Mouse (Mus musculus): ENCODE data around the gene Klhl10. TPM values are rescaled to one million over a fixed set of nuclear protein-coding genes. Genes with fewer than 3 reads are reported as not detected.
A peak's percentile ranks its signal among the peaks of the same experiment; 100 is the strongest.

Klhl10 gene
- total and polyA plus RNA-seq, 3 experiments = 0.65 to 0.81 TPM; not detected in 1

GRCm38 (mm10) chr11:100500651-100501050, 58.9 kb downstream of the Klhl10 start:
- Histone ChIP-seq H3K4me1 (ENCODE audit: control insufficient read depth in 1 of 2, insufficient read depth in 2 of 2, low read length in 2 of 2) (no peaks in the 10 kb centered on the region), H3K27me3 (ENCODE audit: control insufficient read depth in 1 of 2, insufficient read depth in 2 of 2, low read length in 2 of 2) (no peaks in the 10 kb centered on the region), H3K27ac (ENCODE audit: control insufficient read depth, low read depth, low read length) (no peak overlapping the region), H3K79me2 (ENCODE audit: control insufficient read depth, insufficient read depth, low read length, poor library complexity) (no peaks in the 10 kb centered on the region), H3K9me3 (replicated peaks; ENCODE audit: insufficient read depth, low read length) (no peaks in the 10 kb centered on the region), H3K9ac (ENCODE audit: control insufficient read depth, low read depth, low read length, poor library complexity, severe bottlenecking) (no peak overlapping the region), H3K36me3 (ENCODE audit: control insufficient read depth in 1 of 2, insufficient read depth in 2 of 2, low read length in 2 of 2) (peaks cover 0 to 35% of the 10 kb centered on the region in 2 experiments; a peak in 2 of 4 replicates), H3K4me3 (ENCODE audit: control insufficient read depth in 1 of 2, insufficient read depth in 1 of 2, low read depth in 2 of 2, low read length in 2 of 2) (no peak overlapping the region)
- TF ChIP-seq MAX (IDR thresholded peaks at IDR 0.05; ENCODE audit: low read length) = no peak
- TF ChIP-seq ZKSCAN1 (IDR thresholded peaks at IDR 0.05; ENCODE audit: low read depth, low read length) = no peak
- no peak for TF ChIP-seq MYB (IDR thresholded peaks at IDR 0.05; ENCODE audit: low read depth, low read length)
- no peak for TF ChIP-seq UBTF (IDR thresholded peaks at IDR 0.05; ENCODE audit: borderline replicate concordance, insufficient read depth, low read depth, low read length)
- TF ChIP-seq ZMIZ1 (IDR thresholded peaks at IDR 0.05; ENCODE audit: low read depth, low read length) = no peak
- TF ChIP-seq HCFC1 (IDR thresholded peaks at IDR 0.05; ENCODE audit: low read depth, low read length) = no peak
- TF ChIP-seq TCF12 (IDR thresholded peaks at IDR 0.05; ENCODE audit: low read depth, low read length) = no peak
- no peak for TF ChIP-seq USF2 (IDR thresholded peaks at IDR 0.05; ENCODE audit: borderline replicate concordance in 1 of 2, insufficient read depth in 1 of 2, low read depth in 1 of 2, low read length in 2 of 2)
- no peak for TF ChIP-seq MAZ (IDR thresholded peaks at IDR 0.05; ENCODE audit: low read depth, low read length)
- no peak for DNase-seq (ENCODE audit: low read depth, low spot score)

GRCm38 (mm10) chr11:100501321-100501720, 59.6 kb downstream of the Klhl10 start:
- Histone ChIP-seq H3K4me3 (ENCODE audit: control insufficient read depth in 1 of 2, insufficient read depth in 1 of 2, low read depth in 2 of 2, low read length in 2 of 2) (no peak overlapping the region), H3K36me3 (ENCODE audit: control insufficient read depth in 1 of 2, insufficient read depth in 2 of 2, low read length in 2 of 2) (peaks cover 0 to 36% of the 10 kb centered on the region in 2 experiments; a peak in 2 of 4 replicates), H3K4me1 (ENCODE audit: control insufficient read depth in 1 of 2, insufficient read depth in 2 of 2, low read length in 2 of 2) (no peaks in the 10 kb centered on the region), H3K79me2 (ENCODE audit: control insufficient read depth, insufficient read depth, low read length, poor library complexity) (no peaks in the 10 kb centered on the region), H3K27me3 (ENCODE audit: control insufficient read depth in 1 of 2, insufficient read depth in 2 of 2, low read length in 2 of 2) (no peaks in the 10 kb centered on the region), H3K9ac (ENCODE audit: control insufficient read depth, low read depth, low read length, poor library complexity, severe bottlenecking) (no peak overlapping the region), H3K9me3 (replicated peaks; ENCODE audit: insufficient read depth, low read length) (no peaks in the 10 kb centered on the region), H3K27ac (ENCODE audit: control insufficient read depth, low read depth, low read length) (no peak overlapping the region)
- peak; percentile 30 for DNase-seq (ENCODE audit: low read depth, low spot score)
- TF ChIP-seq UBTF (IDR thresholded peaks at IDR 0.05; ENCODE audit: borderline replicate concordance, insufficient read depth, low read depth, low read length) (no peak), ZC3H11A (IDR thresholded peaks at IDR 0.05; ENCODE audit: low read depth, low read length) (no peak), USF1 (IDR thresholded peaks at IDR 0.05; ENCODE audit: low read depth, low read length) (no peak), NRF1 (IDR thresholded peaks at IDR 0.05; ENCODE audit: insufficient read depth, low read depth, low read length, poor library complexity, severe bottlenecking) (no peak), JUND (IDR thresholded peaks at IDR 0.05; ENCODE audit: low read depth, low read length) (no peak), MEF2A (IDR thresholded peaks at IDR 0.05; ENCODE audit: extremely low read depth, insufficient replicate concordance, low read depth, low read length, poor library complexity, severe bottlenecking) (no peak), SMC3 (IDR thresholded peaks at IDR 0.05; ENCODE audit: low read depth, low read length) (no peak), TAL1 (IDR thresholded peaks at IDR 0.05; ENCODE audit: low read length) (no peak), MXI1 (IDR thresholded peaks at IDR 0.05; ENCODE audit: low read depth, low read length) (no peak), ZKSCAN1 (IDR thresholded peaks at IDR 0.05; ENCODE audit: low read depth, low read length) (no peak), MAX (IDR thresholded peaks at IDR 0.05; ENCODE audit: low read length) (no peak), TBP (IDR thresholded peaks at IDR 0.05; ENCODE audit: low read depth, low read length) (no peak), TCF12 (IDR thresholded peaks at IDR 0.05; ENCODE audit: low read depth, low read length) (no peak), ETS1 (IDR thresholded peaks at IDR 0.05; ENCODE audit: low read depth, low read length) (no peak), MYC (IDR thresholded peaks at IDR 0.05; ENCODE audit: low read depth, low read length) (no peak), E2F4 (IDR thresholded peaks at IDR 0.05; ENCODE audit: borderline replicate concordance, low read depth, low read length) (no peak)
